Mouse (Mus musculus): ENCODE data around the gene Nlrp1a. TPM values are rescaled to one million over a fixed set of nuclear protein-coding genes. Genes with fewer than 3 reads are reported as not detected.

The Nlrp1a gene
- polyA plus RNA-seq (2014; fragmentation: Nextera tagmentation; extraction: Ambion mirVana), result not detected in 2 replicates

DNA sequence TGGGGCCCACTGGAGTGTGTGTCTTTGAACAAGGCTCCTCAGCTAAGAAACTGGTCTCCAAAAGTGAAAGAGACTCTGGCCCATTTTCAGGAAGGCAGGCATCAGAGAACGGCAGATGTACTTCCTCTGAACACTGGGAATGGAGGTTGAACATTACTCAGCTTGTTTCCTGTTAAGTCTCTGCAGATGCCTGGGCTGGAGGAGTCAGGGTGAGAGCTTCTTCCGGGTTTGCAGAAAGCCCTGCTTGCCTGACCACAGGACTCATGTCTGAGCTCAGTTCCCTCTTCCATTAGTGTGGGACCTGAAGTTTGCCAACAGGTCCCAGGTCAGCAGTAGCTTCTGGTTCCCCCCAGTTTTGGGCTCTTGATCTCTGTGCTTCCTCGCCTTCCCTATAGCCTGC lies at the start of gene Nlrp1a:
Gene Nlrp1a, minus strand, starts transcription at position 44 of the 400 bp plus-strand sequence.
- WGBS, result 80% methylated on average over 3 of the region's 3 CpGs
- no peaks in the 10 kb centered on the region for H3K27me3 ChIP-seq (ENCODE audit: control insufficient read depth, insufficient read depth, low read length)
- H3K9me3 ChIP-seq (ENCODE audit: control insufficient read depth, low read length), result no peaks in the 10 kb centered on the region
- H3K27ac ChIP-seq (ENCODE audit: low read depth, low read length), result no peak within 1 kb of the TSS
- H3K9ac ChIP-seq (replicated peaks; ENCODE audit: low read depth, low read length), result no peak within 1 kb of the TSS
- no peak within 1 kb of the TSS for H3K4me3 ChIP-seq (ENCODE audit: low read depth, low read length)
- H3K36me3 ChIP-seq (ENCODE audit: control insufficient read depth, insufficient read depth, low read length), result no peaks in the 10 kb centered on the region
- H3K4me2 ChIP-seq (ENCODE audit: low read depth, low read length), result no peak within 1 kb of the TSS
- no peaks in the 10 kb centered on the region for H3K4me1 ChIP-seq (ENCODE audit: control insufficient read depth, insufficient read depth, low read length)
- no peak for ATAC-seq (ENCODE audit: low read depth)

DNA sequence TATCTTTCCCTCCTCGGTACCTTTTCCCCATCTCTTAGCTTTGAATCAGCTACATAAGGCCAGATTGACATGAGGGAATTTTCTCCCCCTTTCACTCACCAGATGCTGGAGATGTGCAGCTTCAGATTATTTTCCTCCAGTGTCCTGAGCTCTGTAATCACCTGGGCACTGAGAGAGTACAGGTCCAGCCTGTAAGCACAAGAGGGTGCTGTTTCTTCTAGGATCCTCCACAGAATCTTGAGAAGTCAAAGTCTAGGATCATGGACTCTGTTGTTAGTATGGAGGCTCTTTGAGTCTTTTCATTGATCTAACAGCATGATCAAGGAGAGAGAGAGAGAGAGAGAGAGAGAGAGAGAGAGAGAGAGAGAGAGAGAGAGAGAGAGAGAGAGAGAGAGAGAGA lies 25.1 kb upstream of the Nlrp1a start:
- 85% methylated on average over 1 of the region's 1 CpGs for WGBS
- H3K4me1 ChIP-seq (ENCODE audit: control insufficient read depth, insufficient read depth, low read length), result no peaks in the 10 kb centered on the region
- no peaks in the 10 kb centered on the region for H3K9me3 ChIP-seq (ENCODE audit: control insufficient read depth, low read length)
- no peaks in the 10 kb centered on the region for H3K36me3 ChIP-seq (ENCODE audit: control insufficient read depth, insufficient read depth, low read length)
- no peak overlapping the region for H3K27ac ChIP-seq (ENCODE audit: low read depth, low read length)
- no peak overlapping the region for H3K9ac ChIP-seq (replicated peaks; ENCODE audit: low read depth, low read length)
- H3K4me3 ChIP-seq (ENCODE audit: low read depth, low read length), result no peak overlapping the region
- no peaks in the 10 kb centered on the region for H3K27me3 ChIP-seq (ENCODE audit: control insufficient read depth, insufficient read depth, low read length)
- no peak overlapping the region for H3K4me2 ChIP-seq (ENCODE audit: low read depth, low read length)
- no peak for ATAC-seq (ENCODE audit: low read depth)

DNA sequence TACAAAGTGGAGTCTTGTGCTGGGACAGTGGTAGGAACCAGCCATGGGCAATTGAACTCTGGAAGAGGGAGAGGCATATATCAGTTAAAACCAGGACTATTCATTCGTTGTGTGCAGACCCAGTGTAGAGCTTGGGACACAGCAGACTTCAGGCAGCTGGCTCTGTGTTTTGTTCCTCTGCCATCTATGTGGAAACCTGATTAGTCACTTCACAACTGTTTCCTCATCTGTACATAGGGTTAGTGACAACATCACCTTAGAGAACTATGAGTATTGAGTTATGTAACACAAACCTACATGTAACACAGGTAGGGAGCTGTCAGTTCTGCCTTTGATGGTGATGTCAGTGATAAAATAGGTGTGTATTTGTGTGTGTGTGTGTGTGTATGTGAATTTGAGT lies 19.6 kb upstream of the Nlrp1a start:
- Histone ChIP-seq H3K36me3 (ENCODE audit: control insufficient read depth, insufficient read depth, low read length) (no peaks in the 10 kb centered on the region), H3K4me2 (ENCODE audit: low read depth, low read length) (no peak overlapping the region), H3K27ac (ENCODE audit: low read depth, low read length) (no peak overlapping the region), H3K9me3 (ENCODE audit: control insufficient read depth, low read length) (no peaks in the 10 kb centered on the region), H3K4me1 (ENCODE audit: control insufficient read depth, insufficient read depth, low read length) (no peaks in the 10 kb centered on the region), H3K27me3 (ENCODE audit: control insufficient read depth, insufficient read depth, low read length) (no peaks in the 10 kb centered on the region), H3K4me3 (ENCODE audit: low read depth, low read length) (no peak overlapping the region), H3K9ac (replicated peaks; ENCODE audit: low read depth, low read length) (no peak overlapping the region)
- 67% methylated on average over 1 of the region's 1 CpGs for WGBS
- no peak for ATAC-seq (ENCODE audit: low read depth)

DNA sequence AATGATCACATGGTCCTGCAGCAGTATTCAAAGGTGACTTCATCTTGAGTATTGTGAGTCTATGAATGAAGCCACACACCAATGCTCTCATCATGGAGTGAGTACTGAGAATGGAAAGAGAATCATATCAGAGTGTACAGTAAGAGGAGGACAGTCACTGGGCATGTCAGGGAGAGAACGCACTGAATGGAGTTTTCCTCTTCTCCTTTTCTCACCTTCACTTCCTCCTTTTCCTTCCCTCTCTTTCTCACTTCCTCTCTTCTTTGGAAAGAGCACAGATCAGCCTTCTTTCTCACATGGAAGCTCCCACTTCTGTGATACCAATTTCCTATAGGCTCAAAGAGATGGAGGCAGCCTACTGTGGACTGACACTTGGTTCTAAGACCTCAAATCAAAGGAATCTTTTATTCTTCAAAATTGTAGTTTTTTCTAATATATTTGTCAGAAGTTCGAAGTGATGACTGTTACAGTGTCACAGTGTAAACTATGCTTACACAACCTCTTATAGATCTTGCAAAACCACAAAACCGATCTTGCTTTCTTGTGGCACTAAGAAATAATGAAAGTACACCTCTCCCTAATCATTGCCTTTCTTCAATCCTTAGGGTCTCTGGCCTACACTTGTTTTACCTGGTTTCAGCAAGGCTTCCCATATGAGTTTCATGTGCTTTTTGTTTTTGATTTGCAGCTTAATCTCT lies 15.1 kb upstream of the Nlrp1a start:
- Histone ChIP-seq H3K27me3 (ENCODE audit: control insufficient read depth, insufficient read depth, low read length) (no peaks in the 10 kb centered on the region), H3K4me3 (ENCODE audit: low read depth, low read length) (no peak overlapping the region), H3K4me2 (ENCODE audit: low read depth, low read length) (no peak overlapping the region), H3K9me3 (ENCODE audit: control insufficient read depth, low read length) (no peaks in the 10 kb centered on the region), H3K27ac (ENCODE audit: low read depth, low read length) (no peak overlapping the region), H3K4me1 (ENCODE audit: control insufficient read depth, insufficient read depth, low read length) (no peaks in the 10 kb centered on the region), H3K9ac (replicated peaks; ENCODE audit: low read depth, low read length) (no peak overlapping the region), H3K36me3 (ENCODE audit: control insufficient read depth, insufficient read depth, low read length) (no peaks in the 10 kb centered on the region)
- no peak for ATAC-seq (ENCODE audit: low read depth)
- 82% methylated on average over 3 of the region's 3 CpGs for WGBS

GRCm38 (mm10) chr11:71155272-71155671 lies 10.8 kb upstream of the Nlrp1a start:
- H3K9me3 ChIP-seq (ENCODE audit: control insufficient read depth, low read length), result no peaks in the 10 kb centered on the region
- ATAC-seq (ENCODE audit: low read depth), result no peak
- no peak overlapping the region for H3K9ac ChIP-seq (replicated peaks; ENCODE audit: low read depth, low read length)
- H3K36me3 ChIP-seq (ENCODE audit: control insufficient read depth, insufficient read depth, low read length), result no peaks in the 10 kb centered on the region
- no peaks in the 10 kb centered on the region for H3K27me3 ChIP-seq (ENCODE audit: control insufficient read depth, insufficient read depth, low read length)
- H3K4me3 ChIP-seq (ENCODE audit: low read depth, low read length), result no peak overlapping the region
- no peak overlapping the region for H3K27ac ChIP-seq (ENCODE audit: low read depth, low read length)
- H3K4me1 ChIP-seq (ENCODE audit: control insufficient read depth, insufficient read depth, low read length), result no peaks in the 10 kb centered on the region
- no peak overlapping the region for H3K4me2 ChIP-seq (ENCODE audit: low read depth, low read length)
- WGBS, result 88% methylated on average over 1 of the region's 1 CpGs

DNA sequence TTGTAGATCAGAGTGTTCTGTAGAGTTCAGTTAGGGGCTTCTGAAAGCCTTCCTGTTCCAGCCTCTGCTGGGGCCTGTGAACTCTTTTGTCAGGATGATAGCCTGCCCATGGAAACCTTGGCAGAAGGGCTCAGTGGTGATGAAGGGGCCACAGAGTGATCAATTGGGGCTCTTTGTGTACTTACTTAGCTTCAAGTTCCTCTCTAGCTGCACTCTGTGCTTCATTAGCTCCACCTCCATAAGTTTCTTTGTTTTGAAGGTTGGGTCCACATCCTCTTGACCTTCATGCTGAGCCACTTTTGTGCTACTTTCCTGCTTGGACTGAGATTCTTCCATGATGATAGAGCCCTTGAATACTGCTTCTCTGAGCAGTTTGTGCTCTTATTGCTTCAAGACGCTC lies 2.5 kb downstream of the Nlrp1a start:
- no peaks in the 10 kb centered on the region for H3K4me1 ChIP-seq (ENCODE audit: control insufficient read depth, insufficient read depth, low read length)
- no peak overlapping the region for H3K4me2 ChIP-seq (ENCODE audit: low read depth, low read length)
- H3K9ac ChIP-seq (replicated peaks; ENCODE audit: low read depth, low read length), result no peak overlapping the region
- ATAC-seq (ENCODE audit: low read depth), result no peak
- H3K36me3 ChIP-seq (ENCODE audit: control insufficient read depth, insufficient read depth, low read length), result no peaks in the 10 kb centered on the region
- whole genome bisulfite sequencing, result 76% methylated on average over 1 of the region's 1 CpGs
- no peak overlapping the region for H3K4me3 ChIP-seq (ENCODE audit: low read depth, low read length)
- H3K27me3 ChIP-seq (ENCODE audit: control insufficient read depth, insufficient read depth, low read length), result no peaks in the 10 kb centered on the region
- H3K9me3 ChIP-seq (ENCODE audit: control insufficient read depth, low read length), result no peaks in the 10 kb centered on the region
- H3K27ac ChIP-seq (ENCODE audit: low read depth, low read length), result no peak overlapping the region

DNA sequence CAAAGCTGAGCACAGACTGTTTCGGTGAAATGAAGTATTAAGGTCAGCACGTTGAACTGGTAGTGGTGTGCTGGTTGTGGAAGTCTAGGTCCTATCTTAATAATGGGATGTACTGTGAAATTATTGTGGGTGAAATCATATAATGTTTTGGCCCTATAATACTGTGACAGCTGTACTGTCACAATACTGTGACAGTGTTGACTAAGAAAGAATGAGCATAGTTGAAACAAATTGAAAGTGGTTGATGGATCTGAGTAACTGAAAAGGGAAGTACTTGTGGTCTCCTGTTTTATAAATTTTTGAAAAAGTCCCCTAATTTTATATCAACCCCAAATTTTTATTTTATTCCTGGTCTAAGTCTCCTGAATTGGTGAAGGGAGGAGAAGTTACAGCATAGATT lies 37.4 kb downstream of the Nlrp1a start:
- Histone ChIP-seq H3K27ac (ENCODE audit: low read depth, low read length) (no peak overlapping the region), H3K9me3 (ENCODE audit: control insufficient read depth, low read length) (no peaks in the 10 kb centered on the region), H3K4me2 (ENCODE audit: low read depth, low read length) (no peak overlapping the region), H3K36me3 (ENCODE audit: control insufficient read depth, insufficient read depth, low read length) (no peaks in the 10 kb centered on the region), H3K9ac (replicated peaks; ENCODE audit: low read depth, low read length) (no peak overlapping the region), H3K4me1 (ENCODE audit: control insufficient read depth, insufficient read depth, low read length) (no peaks in the 10 kb centered on the region), H3K27me3 (ENCODE audit: control insufficient read depth, insufficient read depth, low read length) (no peaks in the 10 kb centered on the region), H3K4me3 (ENCODE audit: low read depth, low read length) (no peak overlapping the region)
- 76% methylated on average over 2 of the region's 2 CpGs for WGBS
- no peak for ATAC-seq (ENCODE audit: low read depth)

DNA sequence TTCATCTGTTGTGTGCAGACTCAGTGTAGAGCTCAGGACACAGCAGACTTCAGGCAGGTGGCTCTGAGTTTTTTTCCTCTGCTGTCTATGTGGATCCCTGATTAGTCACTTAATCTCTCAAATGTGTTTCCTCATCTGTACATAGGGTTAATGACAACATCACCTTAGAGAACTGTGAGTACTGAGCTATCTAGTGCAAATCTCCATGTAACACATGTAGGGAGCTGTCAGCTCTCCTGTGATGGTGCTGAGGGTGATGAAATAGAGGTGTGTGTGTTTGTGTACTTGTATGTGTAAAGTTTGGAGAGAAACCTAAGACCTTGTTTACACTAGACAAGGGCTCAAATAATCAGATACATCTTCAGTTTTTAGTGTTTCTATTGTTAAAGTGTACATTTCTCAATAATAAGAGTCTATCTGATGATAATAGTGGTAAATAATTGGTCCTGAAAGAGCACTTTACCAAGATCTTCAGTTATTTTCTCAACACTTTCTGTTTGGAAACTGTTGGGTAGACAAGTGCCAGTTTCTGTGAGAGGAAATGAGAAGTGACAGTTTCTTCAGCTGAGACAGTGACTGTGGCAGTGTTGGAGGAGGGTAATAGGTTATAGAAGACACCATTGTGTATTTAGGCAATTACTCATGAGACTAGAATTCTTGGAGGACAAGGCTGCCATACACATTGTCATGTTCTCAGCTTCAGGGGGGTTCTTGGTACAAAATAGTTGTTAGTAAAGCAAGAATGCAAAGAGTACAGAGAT lies 38.1 kb downstream of the Nlrp1a start:
- ATAC-seq (ENCODE audit: low read depth), result no peak
- H3K4me3 ChIP-seq (ENCODE audit: low read depth, low read length), result no peak overlapping the region
- no peaks in the 10 kb centered on the region for H3K4me1 ChIP-seq (ENCODE audit: control insufficient read depth, insufficient read depth, low read length)

DNA sequence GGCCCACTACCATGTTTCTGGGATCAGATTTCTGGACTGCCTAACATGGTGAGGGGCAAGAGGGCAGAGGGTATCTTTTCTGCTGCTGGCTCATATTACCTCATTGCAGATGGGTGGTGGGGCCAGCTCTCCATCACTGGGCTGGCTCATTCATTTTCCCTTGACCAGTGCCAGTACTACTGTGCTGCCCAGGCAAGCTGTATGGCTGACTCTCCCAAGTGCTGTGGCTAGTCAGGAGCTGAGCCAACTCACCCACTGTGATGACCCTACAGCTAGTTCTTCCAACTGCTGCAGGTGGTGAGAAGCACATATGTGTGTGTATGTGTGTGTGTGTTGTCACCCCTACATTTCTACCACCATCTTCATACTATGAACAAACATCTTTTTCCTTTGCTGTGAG lies 40.6 kb downstream of the Nlrp1a start:
- H3K36me3 ChIP-seq (ENCODE audit: control insufficient read depth, insufficient read depth, low read length), result no peaks in the 10 kb centered on the region
- H3K4me3 ChIP-seq (ENCODE audit: low read depth, low read length), result no peak overlapping the region
- no peak overlapping the region for H3K27ac ChIP-seq (ENCODE audit: low read depth, low read length)
- no peak for ATAC-seq (ENCODE audit: low read depth)
- H3K27me3 ChIP-seq (ENCODE audit: control insufficient read depth, insufficient read depth, low read length), result no peaks in the 10 kb centered on the region
- no peaks in the 10 kb centered on the region for H3K9me3 ChIP-seq (ENCODE audit: control insufficient read depth, low read length)
- no peak overlapping the region for H3K9ac ChIP-seq (replicated peaks; ENCODE audit: low read depth, low read length)
- no peak overlapping the region for H3K4me2 ChIP-seq (ENCODE audit: low read depth, low read length)
- no peaks in the 10 kb centered on the region for H3K4me1 ChIP-seq (ENCODE audit: control insufficient read depth, insufficient read depth, low read length)

More for the DNA sequence above, 38.1 kb downstream of the Nlrp1a start:
- Histone ChIP-seq H3K36me3 (ENCODE audit: control insufficient read depth, insufficient read depth, low read length) (no peaks in the 10 kb centered on the region), H3K4me2 (ENCODE audit: low read depth, low read length) (no peak overlapping the region), H3K9ac (replicated peaks; ENCODE audit: low read depth, low read length) (no peak overlapping the region), H3K9me3 (ENCODE audit: control insufficient read depth, low read length) (no peaks in the 10 kb centered on the region), H3K27me3 (ENCODE audit: control insufficient read depth, insufficient read depth, low read length) (no peaks in the 10 kb centered on the region), H3K27ac (ENCODE audit: low read depth, low read length) (no peak overlapping the region)

Measured in neural tube, embryonic 14.5 days (tissue).